Mouse (Mus musculus): ENCODE data around the gene Selenos. TPM values are rescaled to one million over a fixed set of nuclear protein-coding genes. Genes with fewer than 3 reads are reported as not detected.
A peak's percentile ranks its signal among the peaks of the same experiment; 100 is the strongest.

Gene Selenos
- total RNA-seq, 2 experiments from 2014 or later: 110 to 117 TPM

- DNase-seq: no peak
Observed at GRCm38 (mm10) chr7:66083757-66084156, 4.3 kb downstream of the Selenos start.

GRCm38 (mm10) chr7:66084546-66084945 is 5.1 kb downstream of the Selenos start:
- DNase-seq: no peak

GRCm38 (mm10) chr7:66087652-66088051 is 8.2 kb downstream of the Selenos start:
- DNase-seq: no peak

DNA sequence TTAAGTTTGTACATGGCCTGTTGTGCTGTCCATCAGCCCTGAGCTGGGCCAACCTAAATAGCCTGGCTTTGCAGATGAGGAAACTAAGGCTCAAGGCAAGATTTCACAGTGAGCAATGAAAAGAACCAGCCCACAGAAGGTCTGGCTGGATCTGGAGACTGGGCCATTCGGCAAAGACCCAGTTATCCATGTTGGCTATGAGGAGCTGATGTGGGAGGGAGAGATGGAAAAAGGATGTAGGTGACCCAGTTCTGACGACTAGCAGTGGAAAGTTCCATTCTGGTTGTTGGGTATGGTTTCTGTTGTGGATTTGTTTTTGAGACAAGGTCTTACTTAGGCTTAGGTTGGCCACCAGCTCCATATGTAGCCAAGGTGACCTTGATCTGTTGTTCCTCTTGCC is 8.6 kb downstream of the Selenos start:
- no peak for DNase-seq

DNA sequence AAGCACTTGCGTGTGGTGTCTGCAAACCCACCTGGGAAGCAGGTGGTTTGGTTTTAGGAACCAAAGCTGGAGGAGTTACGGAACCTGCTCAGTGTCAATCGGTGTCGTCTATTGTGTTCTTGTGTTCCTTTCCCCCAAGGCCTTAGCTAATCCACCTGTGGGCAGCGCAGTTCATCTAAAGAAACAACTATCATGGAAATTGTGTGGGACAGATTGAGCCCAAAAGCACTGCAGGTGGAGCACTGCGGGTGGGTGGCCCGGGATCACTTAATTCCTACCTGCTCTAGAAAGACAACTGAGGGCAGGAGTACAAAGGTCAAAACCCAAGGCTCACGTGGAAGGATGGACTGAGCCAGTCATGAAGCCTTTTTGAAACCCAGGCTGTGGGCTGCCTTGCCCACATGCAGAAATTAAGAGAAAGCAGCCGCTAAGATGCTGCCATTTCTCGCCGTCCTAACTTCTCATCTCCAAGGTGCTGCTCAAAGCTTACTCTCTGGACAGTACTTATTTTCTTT is 11.3 kb downstream of the Selenos start:
- DNase-seq: no peak

DNA sequence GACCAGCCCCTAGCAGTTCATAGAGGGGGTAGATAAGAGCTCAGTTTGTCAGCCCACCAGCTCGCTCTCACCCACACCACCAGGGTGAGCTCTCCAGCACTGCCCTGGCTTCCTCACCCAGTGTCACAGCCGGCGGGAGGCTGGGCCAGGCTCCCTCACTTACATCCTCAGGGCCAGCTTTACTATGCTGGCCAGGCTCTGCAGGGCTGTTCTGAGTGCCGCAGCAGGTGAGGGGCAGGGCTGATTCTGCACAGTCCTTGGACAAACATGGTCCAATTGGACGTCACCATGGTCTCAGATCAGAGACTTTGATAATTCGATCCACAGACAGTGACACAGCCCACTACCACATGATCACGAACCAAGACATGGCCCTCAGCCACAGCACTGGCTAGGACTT is 12.1 kb downstream of the Selenos start:
- DNase-seq: no peak

- no peak for DNase-seq
Observed at GRCm38 (mm10) chr7:66092656-66093055, 13.2 kb downstream of the Selenos start.

- peak; percentile 30 to 44 for DNase-seq
Observed at GRCm38 (mm10) chr7:66094141-66094540, 14.7 kb downstream of the Selenos start.

DNA sequence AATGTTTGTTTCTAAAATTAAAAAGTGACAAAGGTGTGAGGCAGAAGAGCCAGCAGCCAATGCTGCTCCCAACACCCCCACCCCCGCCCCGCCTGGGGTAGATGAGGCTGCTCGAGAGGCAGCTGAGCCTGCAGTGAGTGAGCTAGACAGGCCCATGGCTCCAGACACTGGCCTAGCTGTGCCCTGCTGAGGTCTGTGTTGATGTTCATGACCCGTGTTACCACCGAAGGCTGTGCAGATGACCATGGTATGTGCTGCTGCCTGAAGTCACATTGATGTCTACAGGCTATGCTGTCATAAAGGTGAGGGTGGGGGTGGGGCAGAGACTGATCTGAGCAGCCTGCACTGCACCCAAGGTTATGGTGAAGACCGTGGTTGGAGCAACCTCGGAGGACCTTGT is 19.4 kb downstream of the Selenos start:
- no peak for DNase-seq

- peak in 1 of 2 experiments; percentile 54 for DNase-seq
Observed at GRCm38 (mm10) chr7:66101866-66102265, 22.4 kb downstream of the Selenos start.

DNA sequence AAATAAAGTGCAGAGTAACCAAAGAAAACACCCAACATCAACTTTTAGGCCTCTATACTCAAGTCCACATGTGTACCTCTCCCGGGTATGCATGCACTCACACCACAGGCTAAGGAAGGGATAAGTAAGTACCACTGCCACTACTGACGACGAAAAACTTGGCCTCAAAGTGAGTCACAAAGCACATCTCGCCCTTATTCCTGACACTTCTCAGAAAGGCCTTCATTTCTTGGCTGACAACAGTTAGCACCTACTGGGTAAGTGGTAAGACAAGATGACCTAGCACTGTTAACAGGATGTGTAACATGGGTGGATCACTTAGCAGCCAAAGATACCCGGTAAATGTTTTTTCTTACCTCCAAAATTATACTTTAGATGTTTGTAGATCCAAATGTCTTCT is 25.1 kb downstream of the Selenos start:
- DNase-seq: no peak

- DNase-seq: no peak
Observed at GRCm38 (mm10) chr7:66105771-66106170, 26.3 kb downstream of the Selenos start.

DNA sequence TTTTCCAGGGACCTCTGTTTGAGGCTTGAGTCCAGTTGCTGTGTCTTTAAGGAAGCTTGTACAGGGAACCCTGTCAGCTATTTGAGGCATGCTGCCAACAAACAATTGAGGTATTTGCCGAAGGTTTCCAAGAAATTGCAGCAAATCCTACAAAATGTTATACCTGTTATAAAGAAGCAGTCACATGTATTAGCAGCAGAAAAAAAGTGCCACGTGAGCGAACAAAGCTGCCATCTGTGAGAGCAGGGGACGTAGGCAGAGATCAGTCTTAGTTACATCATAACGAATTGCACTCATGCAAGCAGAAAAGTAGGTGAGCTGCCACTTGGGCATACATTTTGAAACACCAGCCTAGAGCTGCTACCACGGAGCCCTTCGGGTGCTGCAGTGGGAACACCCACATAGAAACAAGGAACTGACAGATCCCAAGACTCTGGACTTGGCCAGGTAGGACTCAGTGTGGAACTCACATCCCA is 27.2 kb downstream of the Selenos start:
- peak in 1 of 2 experiments; percentile 8 for DNase-seq

DNA sequence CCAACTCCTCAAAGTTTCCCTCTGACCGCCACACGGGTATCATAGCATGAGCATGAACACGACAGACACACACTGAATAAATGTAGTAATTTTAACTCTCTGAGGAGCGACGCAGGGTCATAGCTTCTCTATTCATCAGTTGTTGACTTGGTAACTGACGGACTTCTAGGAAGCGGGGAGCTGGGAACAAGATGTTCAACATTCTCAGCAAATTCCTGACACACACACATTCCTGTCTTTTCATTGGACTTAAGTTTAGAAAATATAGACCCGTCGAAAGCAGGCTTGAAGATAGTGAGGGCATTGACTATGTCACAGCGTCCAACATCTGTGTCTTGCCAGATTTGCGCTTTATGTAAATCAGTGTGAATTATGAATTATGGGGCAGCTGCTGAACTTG is 27.8 kb downstream of the Selenos start:
- no peak for DNase-seq

DNA sequence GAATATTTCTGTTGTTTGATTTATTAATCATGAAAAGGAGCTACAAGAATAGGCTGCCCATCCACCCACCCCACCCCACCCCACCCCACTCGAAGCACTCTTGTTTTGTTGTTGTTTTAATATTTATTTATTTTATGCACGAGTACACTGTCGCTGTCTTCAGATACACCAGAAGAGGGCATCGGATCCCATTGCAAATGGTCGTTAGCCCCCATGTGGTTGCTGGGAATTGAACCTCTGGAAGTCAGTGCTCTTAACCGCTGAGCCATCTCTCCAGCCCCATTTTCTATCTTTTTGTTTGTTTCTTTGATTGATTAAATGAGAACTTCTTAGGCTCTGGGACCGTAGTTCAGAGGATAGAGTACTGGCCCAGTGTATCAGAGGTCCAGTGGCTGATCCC is 28.5 kb downstream of the Selenos start:
- DNase-seq: peak; percentile 27 to 48

- DNase-seq: peak; percentile 92 to 94
Observed at GRCm38 (mm10) chr7:66108961-66109854, 29.8 kb downstream of the Selenos start, which contains the start of gene Chsy1. Gene Chsy1, plus strand, starts transcription at chr7:66109515.

DNA sequence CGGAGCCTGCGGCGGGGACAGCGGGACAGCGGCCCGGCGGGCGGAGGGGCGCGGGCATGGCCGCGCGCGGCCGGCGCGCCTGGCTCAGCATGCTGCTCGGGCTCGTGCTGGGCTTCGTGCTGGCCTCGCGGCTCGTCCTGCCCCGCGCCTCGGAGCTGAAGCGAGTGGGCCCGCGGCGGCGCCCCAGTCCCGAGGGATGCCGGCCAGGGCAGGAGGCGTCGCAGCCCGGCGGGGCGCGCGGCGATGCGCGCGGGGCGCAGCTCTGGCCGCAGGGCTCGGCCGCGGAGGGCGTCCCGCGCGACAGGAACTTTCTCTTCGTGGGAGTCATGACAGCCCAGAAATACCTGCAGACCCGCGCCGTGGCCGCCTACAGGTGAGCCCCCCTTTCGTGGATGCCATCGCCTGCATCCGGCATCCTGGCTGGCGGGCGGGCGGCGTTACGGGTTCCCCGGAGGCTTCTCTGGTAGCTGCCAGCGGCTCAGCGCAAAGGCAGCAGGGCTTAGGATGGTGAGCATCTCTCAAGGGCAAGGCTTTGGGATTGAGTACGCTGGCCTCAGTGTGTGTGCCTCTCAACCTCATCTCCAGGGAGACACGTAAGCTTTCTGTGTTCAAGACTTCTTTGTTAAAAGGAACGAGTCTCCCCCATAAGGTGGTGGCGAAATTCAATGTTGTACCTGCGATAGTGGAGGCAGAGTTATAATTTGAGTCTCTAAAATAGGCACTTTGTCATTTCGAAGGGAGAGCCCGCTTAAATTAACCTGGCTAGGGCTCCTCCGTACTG is 30.6 kb downstream of the Selenos start:
- DNase-seq: peak; percentile 42 to 63

DNA sequence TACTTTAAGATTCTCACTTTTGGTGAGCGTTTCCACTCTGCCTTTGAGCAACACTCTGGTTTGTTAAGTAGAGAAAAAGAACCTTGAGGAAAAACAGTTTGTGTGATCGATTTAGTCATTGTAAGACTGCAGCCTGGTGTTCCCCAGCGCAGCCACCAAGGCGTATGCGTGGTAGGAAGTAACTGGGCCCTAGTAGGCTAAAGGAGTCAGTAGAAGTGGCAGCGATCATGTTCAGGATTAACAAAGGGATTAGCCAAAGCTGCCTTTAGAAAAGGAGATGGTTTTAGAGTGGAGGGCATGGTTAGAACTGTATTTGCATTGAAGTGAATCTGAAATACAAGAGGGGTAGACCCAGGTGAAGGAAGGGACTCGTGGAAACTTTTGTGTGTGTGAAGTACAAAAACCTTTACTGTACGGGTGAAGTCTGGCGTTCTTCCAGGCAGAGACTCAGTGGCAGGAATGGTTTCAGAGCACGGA is 31.2 kb downstream of the Selenos start:
- DNase-seq: no peak

- no peak for DNase-seq
Observed at GRCm38 (mm10) chr7:66111211-66111610, 31.8 kb downstream of the Selenos start.

- DNase-seq: no peak
Observed at GRCm38 (mm10) chr7:66113561-66113960, 34.1 kb downstream of the Selenos start.

GRCm38 (mm10) chr7:66115821-66116343 is 36.4 kb downstream of the Selenos start:
- DNase-seq: no peak

GRCm38 (mm10) chr7:66116906-66117482 is 37.5 kb downstream of the Selenos start:
- no peak for DNase-seq
